Mouse (Mus musculus) lung, adult 18-20 months (tissue): ENCODE data around the gene Stxbp3.
"Not testable (repeated sequence)": the region's sequence is repeated elsewhere in the genome, so short reads cannot be mapped to it uniquely, and the experiment has no call there.

ENCODE experiments used
- DNase-seq, 2 experiments: peaks; one replicate each; pipeline ENCODE4 v3.0.0; 2022; ENCODE audit warnings: mixed read lengths in 2 of 2

The Stxbp3 gene

GRCm38 (mm10) chr3:108856386-108857123 lies 16.2 kb upstream of the Stxbp3 start:
- peak; percentile 59 to 66 for DNase-seq

GRCm38 (mm10) chr3:108855864-108856263 lies 15.5 kb upstream of the Stxbp3 start:
- DNase-seq: peak; percentile 54 to 67

- peak; percentile 67 to 72 for DNase-seq
Measured at GRCm38 (mm10) chr3:108855371-108855770, 15.0 kb upstream of the Stxbp3 start.

- DNase-seq: no peak
Measured at GRCm38 (mm10) chr3:108853266-108853665, 12.9 kb upstream of the Stxbp3 start.

- DNase-seq: no peak
Measured at GRCm38 (mm10) chr3:108851996-108852697, 11.8 kb upstream of the Stxbp3 start.

GRCm38 (mm10) chr3:108851554-108851953 lies 11.2 kb upstream of the Stxbp3 start:
- no peak for DNase-seq

GRCm38 (mm10) chr3:108851075-108851474 lies 10.7 kb upstream of the Stxbp3 start:
- DNase-seq: no peak

GRCm38 (mm10) chr3:108850506-108850905 lies 10.2 kb upstream of the Stxbp3 start:
- peak in 1 of 2 experiments; percentile 22 for DNase-seq

GRCm38 (mm10) chr3:108846616-108847015 lies 6.3 kb upstream of the Stxbp3 start:
- no peak for DNase-seq

- DNase-seq: no peak
Measured at GRCm38 (mm10) chr3:108844521-108844920, 4.2 kb upstream of the Stxbp3 start.

GRCm38 (mm10) chr3:108844026-108844425 lies 3.7 kb upstream of the Stxbp3 start:
- no peak for DNase-seq

- DNase-seq: no peak
Measured at GRCm38 (mm10) chr3:108840716-108841054, 359 bp upstream of the Stxbp3 start.

- no peak for DNase-seq
Measured at GRCm38 (mm10) chr3:108839647-108839999, 703 bp downstream of the Stxbp3 start.

GRCm38 (mm10) chr3:108838980-108839379 lies 1.3 kb downstream of the Stxbp3 start:
- no peak for DNase-seq

GRCm38 (mm10) chr3:108836931-108837330 lies 3.4 kb downstream of the Stxbp3 start:
- DNase-seq: no peak

GRCm38 (mm10) chr3:108833717-108834116 lies 6.6 kb downstream of the Stxbp3 start:
- DNase-seq: not testable (repeated sequence)

GRCm38 (mm10) chr3:108831750-108832149 lies 8.6 kb downstream of the Stxbp3 start:
- DNase-seq: no peak

- peak; percentile 72 to 80 for DNase-seq
Measured at GRCm38 (mm10) chr3:108830493-108830892, 9.8 kb downstream of the Stxbp3 start.

GRCm38 (mm10) chr3:108815631-108816030 lies 24.7 kb downstream of the Stxbp3 start:
- DNase-seq: no peak

GRCm38 (mm10) chr3:108810747-108811263 lies 29.5 kb downstream of the Stxbp3 start:
- no peak for DNase-seq

- no peak for DNase-seq
Measured at GRCm38 (mm10) chr3:108805622-108806021, 34.7 kb downstream of the Stxbp3 start.

- no peak for DNase-seq
Measured at GRCm38 (mm10) chr3:108798375-108798774, 42.0 kb downstream of the Stxbp3 start.

GRCm38 (mm10) chr3:108797723-108798122 lies 42.6 kb downstream of the Stxbp3 start:
- no peak for DNase-seq

GRCm38 (mm10) chr3:108796386-108796785 lies 43.9 kb downstream of the Stxbp3 start:
- DNase-seq: no peak
